Mouse (Mus musculus) liver, adult 2 months (tissue): ENCODE results near the gene Zfp787.

Experiments
- CTCF ChIP-seq: fragments of 200-500 bp; IDR thresholded peaks from 2 replicates; pipeline ENCODE4 v1.5.1; 2011; ENCODE audit warnings: low read depth, low read length, control low read depth
- POLR2A ChIP-seq: fragments of 200-500 bp; IDR thresholded peaks from 2 replicates; pipeline ENCODE4 v1.6.1; 2011; ENCODE audit warnings: low read length, control low read depth; ENCODE audit not compliant: insufficient read depth; ENCODE audit errors: extremely low read depth

DNA sequence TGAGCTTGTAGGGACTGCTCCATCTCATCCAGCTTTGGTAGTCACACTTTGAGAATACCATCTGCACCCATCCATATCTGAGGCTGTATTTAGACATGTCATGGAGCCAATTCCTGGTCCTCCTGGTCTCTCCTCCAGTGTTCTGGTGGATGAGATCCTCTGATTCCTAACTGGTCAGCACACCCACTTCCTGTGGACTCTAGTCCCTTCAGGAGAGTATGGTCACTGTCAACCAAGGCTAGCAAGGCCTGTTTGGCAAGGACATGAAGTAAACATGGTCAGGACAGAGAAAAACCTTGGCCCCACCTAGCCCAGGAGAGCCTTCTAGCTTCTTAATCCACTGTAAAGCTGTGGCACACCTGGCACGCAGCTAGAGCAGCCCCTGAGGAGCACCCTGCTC is 4.5 kb downstream of the Zfp787 start:
- no peak for TF ChIP-seq CTCF
- TF ChIP-seq POLR2A, result no peak
